Mouse (Mus musculus) limb, embryonic 14.5 days (tissue): Measurements from ENCODE around the gene Arhgap24. TPM values are rescaled to one million over a fixed set of nuclear protein-coding genes. Genes with fewer than 3 reads are reported as not detected.
A peak's percentile ranks its signal among the peaks of the same experiment; 100 is the strongest.

Experiments
- ATAC-seq: fragments of 200-750 bp; cut with Nextera tagmentation; 2 replicates; pipeline ENCODE4 v1.8.0; 2017; ENCODE audit warnings: low read depth, moderate number of reproducible peaks, moderate TSS enrichment; ENCODE audit not compliant: low FRiP score
- DNase-seq: peaks from one replicate; pipeline ENCODE4 v3.0.0-alpha.2; 2015; ENCODE audit warnings: low spot score
- H3K27ac ChIP-seq: fragments of 300-500 bp; sonication (generic); replicated peaks from 2 replicates; pipeline ENCODE4 v1.5.1; 2014; ENCODE audit warnings: low read depth, mild to moderate bottlenecking, low read length, moderate library complexity, mixed read lengths
- H3K27me3 ChIP-seq: fragments of 300-500 bp; sonication (generic); 2 replicates; pipeline ENCODE4 v1.6.1; 2014; ENCODE audit warnings: low read length, mixed read lengths; ENCODE audit not compliant: control insufficient read depth, insufficient read depth
- H3K36me3 ChIP-seq: fragments of 300-500 bp; sonication (generic); 2 replicates; pipeline ENCODE4 v1.6.1; 2014; ENCODE audit warnings: mild to moderate bottlenecking, low read length, moderate library complexity, mixed read lengths; ENCODE audit not compliant: control insufficient read depth, insufficient read depth
- H3K4me1 ChIP-seq: fragments of 300-500 bp; sonication (generic); 2 replicates; pipeline ENCODE4 v1.6.1; 2014; ENCODE audit warnings: antibody characterized with exemption, low read length, mixed read lengths; ENCODE audit not compliant: control insufficient read depth, insufficient read depth
- H3K4me2 ChIP-seq: fragments of 300-500 bp; sonication (generic); replicated peaks from 2 replicates; pipeline ENCODE4 v1.6.1; 2014; ENCODE audit warnings: low read depth, mild to moderate bottlenecking, low read length, moderate library complexity; ENCODE audit not compliant: severe bottlenecking
- H3K4me3 ChIP-seq: fragments of 300-500 bp; sonication (generic); replicated peaks from 2 replicates; pipeline ENCODE4 v1.5.1; 2014; ENCODE audit warnings: low read length
- H3K9ac ChIP-seq: fragments of 300-500 bp; sonication (generic); 2 replicates; pipeline ENCODE4 v1.6.1; 2014; ENCODE audit warnings: mild to moderate bottlenecking, low read depth, low read length, moderate library complexity; ENCODE audit not compliant: severe bottlenecking
- H3K9me3 ChIP-seq: fragments of 300-500 bp; sonication (generic); 2 replicates; pipeline ENCODE4 v1.6.1; 2016; ENCODE audit warnings: low read length; ENCODE audit not compliant: control insufficient read depth
- POLR2A ChIP-seq: fragments of 200-500 bp; IDR thresholded peaks from 2 replicates; pipeline ENCODE4 v1.8.0; 2012; ENCODE audit warnings: inconsistent platforms, mild to moderate bottlenecking, moderate library complexity, borderline replicate concordance; ENCODE audit not compliant: insufficient read depth, insufficient read length; ENCODE audit errors: extremely low read depth
- WGBS: fragments of 180-500 bp; shearing (Covaris S2); extraction: QIAGEN DNeasy Blood & Tissue Kit; methylation state at CpG from one replicate; pipeline ENCODE4 v1.1.7; 2014; 5-methylcytosine and 5-hydroxymethylcytosine counted together
- polyA plus RNA-seq, 2 experiments: library from polyadenylated mRNA; depleted of rRNA in 1 of 2; stranded (reverse) in 1 of 2; unstranded in 1 of 2; fragments of >200 nt; fragmentation: Nextera tagmentation in 1 of 2; extraction: Ambion mirVana in 1 of 2; gene quantifications; 2 replicates each; pipeline versions ENCODE4 v1.2.1 to v1.2.3; 2012 to 2014

The Arhgap24 gene
- polyA plus RNA-seq, 2 experiments = 20.2 to 25.8 TPM

DNA sequence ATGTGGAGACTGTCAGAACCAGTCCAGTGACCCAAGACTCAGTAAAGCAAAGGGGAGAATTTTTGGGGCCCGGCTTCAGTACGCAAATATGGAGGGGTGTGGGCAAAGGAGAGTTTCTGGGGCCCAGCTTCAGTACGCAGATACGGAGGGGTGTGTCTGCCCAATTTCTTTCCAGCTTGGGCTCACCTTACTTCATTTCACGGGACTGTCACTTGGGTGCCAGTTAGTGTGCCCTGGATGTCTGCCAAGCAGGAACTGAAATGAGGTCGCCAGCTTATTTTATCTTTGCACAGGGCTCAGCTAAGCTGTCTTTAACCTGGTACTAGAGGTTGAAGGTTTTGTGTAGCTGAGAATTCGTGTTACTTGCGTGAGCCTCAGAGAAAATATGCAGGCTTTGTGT is 344.3 kb downstream of the Arhgap24 start:
- no peak for TF ChIP-seq POLR2A

DNA sequence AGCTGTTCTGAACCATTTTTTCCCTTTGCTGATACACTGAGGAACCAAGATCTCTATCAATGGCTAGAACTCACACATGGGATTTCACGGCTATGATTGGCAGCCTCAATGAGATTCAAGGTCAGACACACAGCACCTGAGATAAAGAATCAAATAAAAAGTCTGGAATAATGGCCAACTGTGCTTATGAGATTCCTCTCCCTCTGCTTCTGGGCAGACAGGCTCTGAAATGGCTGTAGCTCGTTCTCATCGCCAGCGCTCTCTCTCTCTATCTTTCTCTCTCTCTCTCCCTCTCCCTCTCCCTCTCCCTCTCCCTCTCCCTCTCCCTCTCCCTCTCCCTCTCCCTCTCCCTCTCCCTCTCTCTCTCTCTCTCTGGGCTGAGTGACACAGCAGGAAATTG is 357.9 kb downstream of the Arhgap24 start:
- Histone ChIP-seq H3K9ac (no peak overlapping the region), H3K4me3 (no peak overlapping the region), H3K27me3 (no peaks in the 10 kb centered on the region), H3K36me3 (no peaks in the 10 kb centered on the region), H3K4me2 (no peak overlapping the region), H3K9me3 (no peaks in the 10 kb centered on the region), H3K4me1 (no peaks in the 10 kb centered on the region), H3K27ac (no peak overlapping the region)
- 75% methylated on average over 4 of the region's 4 CpGs for WGBS
- ATAC-seq (no peak), DNase-seq (no peak)
- TF ChIP-seq POLR2A = no peak

More for the DNA sequence above, 344.3 kb downstream of the Arhgap24 start:
- DNase-seq (no peak), ATAC-seq (no peak)
- no peak overlapping the region for H3K9ac ChIP-seq
- H3K4me3 ChIP-seq = no peak overlapping the region
- H3K27me3 ChIP-seq = no peaks in the 10 kb centered on the region
- H3K27ac ChIP-seq = no peak overlapping the region
- no peak overlapping the region for H3K4me2 ChIP-seq
- H3K4me1 ChIP-seq = peaks cover 4% of the 10 kb centered on the region; the same call in 1 of the 2 replicates
- H3K9me3 ChIP-seq = no peaks in the 10 kb centered on the region
- WGBS = 64% methylated on average over 8 of the region's 8 CpGs
- no peaks in the 10 kb centered on the region for H3K36me3 ChIP-seq

- Histone ChIP-seq H3K36me3 (no peaks in the 10 kb centered on the region), H3K4me1 (no peaks in the 10 kb centered on the region), H3K4me3 (no peak overlapping the region), H3K27me3 (no peaks in the 10 kb centered on the region), H3K9ac (no peak overlapping the region), H3K4me2 (no peak overlapping the region), H3K9me3 (no peaks in the 10 kb centered on the region), H3K27ac (no peak overlapping the region)
- WGBS = 35% methylated on average over 5 of the region's 5 CpGs
- no peak for TF ChIP-seq POLR2A
- ATAC-seq (no peak), DNase-seq (no peak)
Observed at GRCm38 (mm10) chr5:102843934-102844709, 362.9 kb downstream of the Arhgap24 start.

DNA sequence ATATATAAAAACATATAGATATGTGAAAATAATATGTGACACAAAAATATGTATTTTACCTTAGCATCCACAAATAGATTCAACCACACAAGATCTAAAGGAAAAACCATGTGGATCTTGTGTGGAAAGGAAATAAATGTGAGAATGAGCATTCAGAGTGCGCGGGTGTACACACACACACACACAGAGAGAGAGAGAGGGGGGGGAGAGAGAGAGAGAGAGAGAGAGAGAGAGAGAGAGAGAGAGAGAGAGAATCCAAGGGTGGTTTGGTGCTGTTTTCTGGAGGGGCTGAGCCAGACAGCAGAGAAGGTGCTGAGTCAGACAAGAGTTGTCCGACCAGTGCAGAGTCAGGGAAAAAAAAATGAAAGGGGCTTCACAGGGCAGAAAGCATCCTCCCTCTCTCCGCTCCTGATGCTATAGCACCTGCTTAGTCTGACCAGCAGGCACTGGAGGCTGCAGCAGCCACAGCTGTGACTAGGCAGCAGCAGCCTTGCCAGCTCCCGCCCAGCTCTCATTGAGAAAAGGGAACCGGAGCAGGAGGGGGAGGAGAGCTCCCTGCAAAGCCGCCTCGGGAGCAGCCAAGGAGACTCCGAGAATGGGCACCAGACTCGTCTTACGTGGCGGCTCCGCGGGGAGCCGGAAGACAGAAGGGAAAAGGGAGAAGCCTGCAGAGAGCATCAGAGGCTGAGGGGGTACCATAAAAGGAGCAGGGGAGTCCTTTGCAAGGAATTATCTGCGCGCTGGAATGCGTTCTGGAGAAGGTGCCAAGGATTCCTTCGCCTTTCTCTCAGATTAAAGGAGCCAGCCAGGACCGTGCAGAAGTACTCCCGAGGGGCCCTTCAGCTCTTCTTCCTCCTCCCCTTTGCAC is 363.8 kb downstream of the Arhgap24 start:
- no peaks in the 10 kb centered on the region for H3K9me3 ChIP-seq
- H3K4me3 ChIP-seq = peak overlapping the region; percentile 35
- no peaks in the 10 kb centered on the region for H3K27me3 ChIP-seq
- ATAC-seq = peak; percentile 89
- TF ChIP-seq POLR2A = no peak
- no peaks in the 10 kb centered on the region for H3K36me3 ChIP-seq
- no peak overlapping the region; the same call in 1 of the 2 replicates for H3K27ac ChIP-seq
- H3K4me1 ChIP-seq = no peaks in the 10 kb centered on the region
- DNase-seq = peak; percentile 83
- 2% methylated on average over 21 of the region's 21 CpGs for WGBS
- H3K4me2 ChIP-seq = peak overlapping the region; percentile 62
- H3K9ac ChIP-seq = peak overlapping the region; percentile 43

GRCm38 (mm10) chr5:102845800-102846199 is 364.6 kb downstream of the Arhgap24 start:
- 29% methylated on average over 11 of the region's 11 CpGs for WGBS
- no peak overlapping the region for H3K9ac ChIP-seq
- no peak overlapping the region for H3K4me3 ChIP-seq

More at GRCm38 (mm10) chr5:102845800-102846199, 364.6 kb downstream of the Arhgap24 start:
- TF ChIP-seq POLR2A = no peak
- Histone ChIP-seq H3K4me2 (peak overlapping the region; percentile 62; the same call in 1 of the 2 replicates), H3K27me3 (no peaks in the 10 kb centered on the region), H3K27ac (no peak overlapping the region), H3K4me1 (no peaks in the 10 kb centered on the region), H3K9me3 (no peaks in the 10 kb centered on the region), H3K36me3 (no peaks in the 10 kb centered on the region)
- DNase-seq = no peak
- ATAC-seq = no peak
